Mouse (Mus musculus) intestine, embryonic 16.5 days (tissue): Measurements from ENCODE around the gene Notch3. TPM values are rescaled to one million over a fixed set of nuclear protein-coding genes. Genes with fewer than 3 reads are reported as not detected.
A peak's percentile ranks its signal among the peaks of the same experiment; 100 is the strongest.
"Not testable (repeated sequence)": the region's sequence is repeated elsewhere in the genome, so short reads cannot be mapped to it uniquely, and the experiment has no call there.

Experiments used
- ATAC-seq: fragments of 200-750 bp; cut with Nextera tagmentation; 2 replicates; pipeline ENCODE4 v1.8.0; 2017; ENCODE audit warnings: moderate TSS enrichment, moderate library complexity
- H3K27ac ChIP-seq: fragments of 300-500 bp; sonication (generic); 2 replicates; pipeline ENCODE4 v1.5.1; 2014; ENCODE audit warnings: mild to moderate bottlenecking, low read length
- H3K27me3 ChIP-seq: fragments of 300-500 bp; sonication (generic); replicated peaks from 2 replicates; pipeline ENCODE4 v1.6.1; 2014; ENCODE audit warnings: low read length, control low read depth, mixed read lengths; ENCODE audit not compliant: control insufficient read depth, insufficient read depth
- H3K36me3 ChIP-seq: fragments of 300-500 bp; sonication (generic); 2 replicates; pipeline ENCODE4 v1.6.1; 2014; ENCODE audit warnings: low read length, control low read depth; ENCODE audit not compliant: control insufficient read depth, insufficient read depth
- H3K4me1 ChIP-seq: fragments of 300-500 bp; sonication (generic); 2 replicates; pipeline ENCODE4 v1.6.1; 2014; ENCODE audit warnings: low read length, control low read depth, mixed read lengths; ENCODE audit not compliant: control insufficient read depth, insufficient read depth
- H3K4me2 ChIP-seq: fragments of 300-500 bp; sonication (generic); 2 replicates; pipeline ENCODE4 v1.6.1; 2014; ENCODE audit warnings: low read depth, low read length, control low read depth
- H3K4me3 ChIP-seq: fragments of 300-500 bp; sonication (generic); 2 replicates; pipeline ENCODE4 v1.5.1; 2014; ENCODE audit warnings: mild to moderate bottlenecking, low read length
- H3K9ac ChIP-seq: fragments of 300-500 bp; sonication (generic); 2 replicates; pipeline ENCODE4 v1.6.1; 2014; ENCODE audit warnings: low read depth, low read length
- H3K9me3 ChIP-seq: fragments of 300-500 bp; sonication (generic); 2 replicates; pipeline ENCODE4 v1.6.1; 2016; ENCODE audit warnings: low read length, control low read depth; ENCODE audit not compliant: control insufficient read depth
- WGBS: fragments of 180-500 bp; shearing (Covaris S2); extraction: QIAGEN DNeasy Blood & Tissue Kit; methylation state at CpG from one replicate; pipeline ENCODE4 v1.1.7; 2014; 5-methylcytosine and 5-hydroxymethylcytosine counted together
- polyA plus RNA-seq: library from polyadenylated mRNA; unstranded; fragments of >200 nt; fragmentation: Nextera tagmentation; extraction: Ambion mirVana; gene quantifications from 2 replicates; pipeline ENCODE4 v1.2.1, GENCODE M21; 2015

The Notch3 gene
- polyA plus RNA-seq, 1 experiment from 2014 or later, result 5.1 TPM

DNA sequence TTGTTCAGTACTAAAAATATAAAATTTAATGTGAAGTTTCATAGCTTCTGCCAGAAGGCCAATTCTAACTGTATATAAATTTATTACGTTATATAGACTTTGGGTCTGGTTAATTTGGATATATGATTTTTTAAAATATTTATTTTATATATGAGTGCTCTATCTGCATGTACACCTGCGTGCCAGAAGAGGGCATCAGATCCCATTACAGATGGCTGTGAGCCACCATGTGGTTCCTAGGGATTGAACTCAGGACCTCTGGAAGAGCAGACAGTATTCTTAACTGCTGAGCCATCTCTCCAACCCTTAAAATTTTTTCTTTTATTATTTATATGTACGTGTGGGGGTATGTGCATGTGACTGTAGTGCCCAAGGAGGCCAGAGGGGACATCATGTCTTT lies 41.2 kb downstream of the Notch3 start:
- Histone ChIP-seq H3K9ac (no peak overlapping the region), H3K36me3 (no peaks in the 10 kb centered on the region; the same call in none of the 2 replicates), H3K27me3 (no peaks in the 10 kb centered on the region), H3K4me3 (no peak overlapping the region), H3K27ac (no peak overlapping the region), H3K9me3 (no peaks in the 10 kb centered on the region), H3K4me2 (no peak overlapping the region), H3K4me1 (peaks cover 5% of the 10 kb centered on the region)
- WGBS, result 89% methylated on average over 3 of the region's 3 CpGs
- ATAC-seq, result no peak

DNA sequence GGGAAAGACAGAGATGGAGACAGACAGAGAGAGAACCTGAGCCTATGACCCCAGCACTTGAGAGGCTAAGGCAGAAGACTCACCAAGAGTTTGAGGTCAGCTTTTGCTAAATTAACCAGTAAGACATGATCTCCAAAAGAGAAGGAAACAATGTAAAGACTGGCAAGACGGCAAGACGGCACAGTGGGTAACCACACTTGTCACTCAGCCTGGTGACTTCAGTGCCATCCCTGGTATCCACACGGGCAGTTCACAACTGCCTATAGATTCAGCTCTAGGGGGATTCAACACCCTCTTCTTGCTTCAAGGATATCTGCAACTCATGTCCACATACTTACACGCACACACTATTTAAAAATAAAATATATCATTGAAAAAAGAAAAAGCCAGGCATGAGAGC lies 43.1 kb downstream of the Notch3 start:
- Histone ChIP-seq H3K4me3 (no peak overlapping the region), H3K36me3 (no peaks in the 10 kb centered on the region), H3K9ac (no peak overlapping the region), H3K4me2 (no peak overlapping the region), H3K27me3 (no peaks in the 10 kb centered on the region), H3K27ac (no peak overlapping the region), H3K9me3 (no peaks in the 10 kb centered on the region), H3K4me1 (peaks cover 9% of the 10 kb centered on the region)
- 93% methylated on average over 4 of the region's 4 CpGs for WGBS
- no peak for ATAC-seq

DNA sequence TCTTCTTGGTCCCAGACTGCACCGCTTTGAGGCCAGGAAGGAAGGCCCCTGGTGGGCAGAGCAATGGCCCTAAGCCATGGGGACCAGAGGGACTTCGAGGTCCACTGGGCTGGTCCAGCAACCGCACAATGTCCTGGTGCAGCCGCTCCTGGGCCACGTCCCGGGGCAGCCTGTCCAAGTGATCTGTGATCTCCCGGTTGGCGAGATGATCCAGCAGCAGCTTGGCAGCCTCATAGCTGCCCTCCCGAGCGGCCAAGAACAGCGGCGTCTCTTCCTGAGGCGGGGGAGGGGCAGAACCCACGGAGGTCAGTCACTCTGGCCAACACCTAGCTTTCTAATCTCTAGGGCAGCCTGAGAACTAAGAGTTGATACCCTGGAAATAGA lies 44.1 kb downstream of the Notch3 start:
- H3K9me3 ChIP-seq, result no peaks in the 10 kb centered on the region
- no peaks in the 10 kb centered on the region for H3K36me3 ChIP-seq
- H3K4me1 ChIP-seq, result peaks cover 17% of the 10 kb centered on the region
- H3K27me3 ChIP-seq, result no peaks in the 10 kb centered on the region
- 77% methylated on average over 14 of the region's 14 CpGs for WGBS
- H3K9ac ChIP-seq, result no peak overlapping the region
- no peak overlapping the region for H3K4me3 ChIP-seq
- no peak for ATAC-seq
- no peak overlapping the region for H3K4me2 ChIP-seq
- H3K27ac ChIP-seq, result no peak overlapping the region

DNA sequence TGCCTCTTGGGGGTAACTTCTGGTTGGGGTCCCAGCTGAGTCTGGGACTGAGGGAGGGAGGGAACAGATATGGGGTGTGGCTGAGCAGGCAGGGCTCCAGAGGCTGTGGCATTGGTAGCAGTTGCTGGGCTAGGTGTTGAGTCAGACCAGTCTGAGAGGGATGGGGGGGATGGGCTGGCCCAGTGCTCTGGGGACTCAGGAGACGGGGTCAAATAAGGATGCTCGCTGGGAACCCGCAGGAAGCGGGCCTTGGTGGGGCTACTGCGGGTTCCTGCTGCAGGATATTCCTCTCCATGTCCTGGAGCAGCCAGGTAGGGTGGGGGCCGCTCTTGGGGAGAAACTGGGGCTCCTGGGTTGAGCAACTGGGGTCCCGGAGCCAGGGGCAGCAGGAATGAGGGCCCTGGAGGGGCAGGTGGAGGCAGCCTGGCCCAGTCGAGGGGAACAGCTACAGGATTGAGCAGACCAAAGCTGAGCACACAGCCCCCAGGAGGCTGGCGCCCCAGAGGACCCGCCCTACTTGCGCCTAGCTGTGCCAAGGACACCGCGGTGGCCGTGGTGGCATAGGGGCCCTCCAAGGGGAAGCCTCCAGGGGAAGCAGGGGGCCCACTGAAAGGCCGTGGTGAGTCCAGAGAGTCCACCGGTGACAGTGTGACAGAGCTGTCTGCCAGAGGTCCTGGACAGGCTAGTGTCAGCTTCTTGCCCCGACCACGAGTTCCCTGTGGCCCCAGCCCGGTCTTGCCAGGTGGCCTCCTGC lies 44.6 kb downstream of the Notch3 start:
- no peak overlapping the region for H3K4me2 ChIP-seq
- H3K36me3 ChIP-seq, result no peaks in the 10 kb centered on the region
- no peaks in the 10 kb centered on the region for H3K9me3 ChIP-seq
- no peak overlapping the region for H3K27ac ChIP-seq
- H3K4me1 ChIP-seq, result peaks cover 22% of the 10 kb centered on the region
- no peak for ATAC-seq
- no peak overlapping the region for H3K9ac ChIP-seq
- WGBS, result 71% methylated on average over 19 of the region's 19 CpGs
- no peaks in the 10 kb centered on the region for H3K27me3 ChIP-seq
- H3K4me3 ChIP-seq, result no peak overlapping the region

DNA sequence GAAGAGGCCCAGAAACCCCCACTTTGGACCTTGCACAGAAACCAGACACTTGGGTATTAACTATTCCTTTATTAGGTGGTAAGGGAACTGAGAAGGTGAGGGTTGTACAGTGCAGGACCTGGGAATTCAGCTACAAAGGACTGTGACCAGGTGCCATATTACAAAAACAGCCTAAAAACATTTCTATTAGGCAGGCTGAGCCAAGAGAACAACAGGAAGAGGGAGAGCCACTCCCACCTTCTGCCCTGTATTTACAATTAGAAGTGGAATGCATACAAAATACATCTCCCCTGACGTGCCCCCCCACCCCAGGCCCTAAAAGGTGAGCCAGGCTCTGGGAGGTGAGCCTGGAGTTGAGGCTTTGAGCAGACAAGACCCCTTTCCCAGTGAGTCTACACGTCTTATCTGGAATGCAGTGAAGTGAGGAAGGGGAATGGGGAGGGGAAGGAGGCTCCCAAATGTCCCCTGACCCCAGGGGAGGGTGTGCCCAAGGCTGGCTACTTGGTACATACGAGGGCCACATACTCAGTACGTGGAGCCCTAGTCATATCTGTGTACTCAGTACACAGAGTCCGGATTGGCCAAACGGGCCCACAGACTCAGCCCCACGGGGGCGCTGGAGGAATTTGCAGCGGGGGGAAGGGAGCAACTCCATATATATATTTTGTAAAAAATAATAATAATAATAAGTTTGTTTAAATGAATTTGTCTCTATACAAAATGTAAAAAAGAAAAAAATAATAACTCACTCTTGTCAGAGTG lies 45.7 kb downstream of the Notch3 start:
- Histone ChIP-seq H3K9me3 (no peaks in the 10 kb centered on the region), H3K27ac (no peak overlapping the region), H3K4me3 (no peak overlapping the region), H3K36me3 (no peaks in the 10 kb centered on the region), H3K4me2 (no peak overlapping the region), H3K27me3 (no peaks in the 10 kb centered on the region), H3K9ac (no peak overlapping the region), H3K4me1 (peaks cover 22% of the 10 kb centered on the region)
- WGBS, result 71% methylated on average over 9 of the region's 9 CpGs
- ATAC-seq, result no peak

DNA sequence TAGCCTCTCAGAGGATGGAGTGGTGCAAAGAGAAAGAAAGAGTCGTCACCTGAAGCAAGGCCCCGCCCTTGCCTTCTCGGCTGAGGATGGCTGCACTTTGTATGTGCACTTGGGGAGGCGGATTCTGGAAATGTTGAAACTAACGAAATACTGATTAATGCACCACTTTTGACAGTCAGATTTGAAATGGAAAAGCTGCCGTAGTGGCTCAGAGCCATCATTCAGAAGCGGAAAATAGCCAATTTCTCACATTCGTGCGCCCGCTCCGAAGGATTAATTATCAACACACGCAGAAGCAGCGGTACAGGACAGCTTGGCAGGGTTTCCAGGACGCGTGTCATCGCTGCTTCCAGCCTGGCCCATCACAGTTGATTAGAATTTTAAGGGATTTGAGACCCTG lies 47.5 kb downstream of the Notch3 start:
- Histone ChIP-seq H3K4me2 (no peak overlapping the region), H3K4me1 (peaks cover 26% of the 10 kb centered on the region), H3K36me3 (no peaks in the 10 kb centered on the region), H3K9ac (no peak overlapping the region), H3K27me3 (no peaks in the 10 kb centered on the region), H3K4me3 (no peak overlapping the region), H3K27ac (no peak overlapping the region), H3K9me3 (no peaks in the 10 kb centered on the region)
- 61% methylated on average over 16 of the region's 16 CpGs for whole genome bisulfite sequencing
- ATAC-seq, result no peak

DNA sequence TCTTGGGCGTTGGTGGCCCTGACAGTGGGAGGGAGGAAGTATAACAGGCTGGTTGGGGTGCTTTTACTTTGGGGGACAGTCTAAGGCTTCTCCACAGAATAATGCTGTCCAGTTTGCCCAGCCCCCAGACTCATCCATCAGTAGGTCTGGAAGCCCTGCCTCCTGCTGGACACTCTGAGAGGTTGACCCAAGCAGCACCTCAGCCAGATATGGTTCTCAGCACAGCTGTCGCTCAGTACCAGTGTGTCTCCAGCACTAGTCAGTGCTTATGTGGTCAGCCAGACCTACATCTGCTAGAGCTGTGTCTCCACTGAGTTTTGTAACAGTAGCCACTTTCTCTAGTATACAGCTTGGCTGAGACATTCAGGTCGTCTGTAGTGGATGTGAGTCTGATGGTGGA lies 48.2 kb downstream of the Notch3 start:
- Histone ChIP-seq H3K4me3 (peak overlapping the region; percentile 14; the same call in 1 of the 2 replicates), H3K27me3 (no peaks in the 10 kb centered on the region), H3K4me2 (peak overlapping the region; percentile 48), H3K4me1 (peaks cover 33% of the 10 kb centered on the region), H3K36me3 (no peaks in the 10 kb centered on the region), H3K9me3 (no peaks in the 10 kb centered on the region), H3K27ac (no peak overlapping the region), H3K9ac (no peak overlapping the region; the same call in 1 of the 2 replicates)
- ATAC-seq, result no peak
- WGBS, result 23% methylated on average over 3 of the region's 3 CpGs

DNA sequence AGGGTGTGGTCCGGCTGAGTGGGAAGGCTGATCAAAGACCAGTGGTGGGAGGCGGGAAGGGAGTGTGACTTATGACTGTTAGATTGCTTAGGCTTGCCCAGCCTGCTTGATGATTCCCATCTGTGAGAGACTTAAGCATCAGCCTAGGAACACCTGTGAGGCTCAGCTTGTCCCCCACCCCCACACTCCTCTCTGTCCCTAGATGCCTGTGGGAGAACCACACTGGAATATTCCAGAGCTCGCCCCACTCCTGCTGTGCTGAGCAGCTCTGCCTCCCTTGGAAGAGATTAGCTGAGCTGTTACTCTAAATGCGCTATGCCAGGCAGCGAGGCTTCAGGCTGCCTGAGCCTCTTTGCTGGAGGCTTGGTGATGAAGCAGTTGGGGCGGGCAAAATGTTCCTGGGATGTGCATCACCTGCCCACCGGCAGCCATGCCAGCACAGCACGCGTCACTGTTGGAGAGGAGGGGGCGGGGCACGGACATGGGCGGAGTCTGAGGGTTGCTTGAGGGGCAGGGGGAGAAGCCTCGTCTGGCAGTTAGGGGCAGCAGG lies 48.7 kb downstream of the Notch3 start:
- Histone ChIP-seq H3K27ac (0 out of 2 replicates have a peak overlapping the region, but pooled peaks have one; percentile 6), H3K4me3 (peak overlapping the region; percentile 14; the same call in 1 of the 2 replicates), H3K4me1 (peaks cover 36% of the 10 kb centered on the region), H3K4me2 (peak overlapping the region; percentile 48)
- not testable (repeated sequence) for H3K36me3 ChIP-seq, H3K9me3 ChIP-seq, H3K27me3 ChIP-seq, H3K9ac ChIP-seq
- 4% methylated on average over 11 of the region's 13 CpGs for WGBS
- ATAC-seq, result peak; percentile 69

DNA sequence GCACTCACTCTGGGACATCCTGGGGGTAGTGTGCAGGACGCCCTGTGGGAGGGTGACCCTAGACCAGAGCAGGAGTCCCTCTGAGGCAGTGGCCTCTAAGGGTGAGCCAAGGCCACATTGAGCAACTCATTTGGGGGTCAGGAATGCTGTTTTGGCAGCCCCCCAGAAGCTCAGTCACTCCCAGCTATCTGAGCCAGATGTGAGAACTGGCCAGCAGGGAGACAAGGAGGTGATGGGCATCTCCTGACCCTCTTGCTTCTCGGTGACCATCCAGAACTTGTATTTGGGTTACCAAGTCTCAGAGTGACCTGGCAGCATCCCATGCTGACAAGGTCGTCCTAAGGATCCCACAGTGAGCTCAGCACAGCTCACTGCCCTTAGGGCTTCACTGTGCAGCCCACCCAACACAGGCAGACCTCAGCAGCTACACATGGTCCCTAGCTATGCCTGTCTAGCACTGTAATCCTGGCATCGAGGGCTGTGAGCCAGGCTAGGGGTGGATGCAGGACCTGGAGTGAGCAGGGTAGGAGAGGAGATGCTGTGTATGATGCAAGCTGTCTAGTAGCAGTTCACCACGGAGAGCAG lies 49.3 kb downstream of the Notch3 start:
- Histone ChIP-seq H3K4me3 (no peak overlapping the region), H3K27ac (no peak overlapping the region), H3K9ac (no peak overlapping the region), H3K4me2 (no peak overlapping the region), H3K27me3 (no peaks in the 10 kb centered on the region), H3K36me3 (no peaks in the 10 kb centered on the region), H3K4me1 (peaks cover 36% of the 10 kb centered on the region), H3K9me3 (no peaks in the 10 kb centered on the region)
- 52% methylated on average over 4 of the region's 5 CpGs for WGBS
- no peak for ATAC-seq
